Mouse (Mus musculus) midbrain, embryonic 11.5 days (tissue): ENCODE measurements at regions not wholly inside any gene's neighbourhood (a gene's known extent, or its start where the extent isn't known, plus 50 kb on each side); places are given as distances from the start of the nearest gene placed in this dataset.
A peak's percentile ranks its signal among the peaks of the same experiment; 100 is the strongest.

Experiments
- ATAC-seq: fragments of 200-750 bp; cut with Nextera tagmentation; 2 replicates; pipeline ENCODE4 v1.8.0; 2017; ENCODE audit warnings: moderate TSS enrichment, moderate library complexity; ENCODE audit not compliant: low FRiP score
- DNase-seq: peaks from one replicate; pipeline ENCODE4 v3.0.0; 2015; ENCODE audit warnings: low spot score; ENCODE audit errors: missing footprints
- H3K27ac ChIP-seq: fragments of 300-500 bp; sonication (generic); 2 replicates; pipeline ENCODE4 v1.5.1; 2014; ENCODE audit warnings: low read depth, low read length
- H3K27me3 ChIP-seq: fragments of 300-500 bp; sonication (generic); 2 replicates; pipeline ENCODE4 v1.6.1; 2014; ENCODE audit warnings: mild to moderate bottlenecking, low read length, moderate library complexity, mixed read lengths; ENCODE audit not compliant: control insufficient read depth, insufficient read depth
- H3K36me3 ChIP-seq: fragments of 300-500 bp; sonication (generic); 2 replicates; pipeline ENCODE4 v1.6.1; 2014; ENCODE audit warnings: mild to moderate bottlenecking, low read length, moderate library complexity, mixed read lengths; ENCODE audit not compliant: control insufficient read depth, insufficient read depth
- H3K4me1 ChIP-seq: fragments of 300-500 bp; sonication (generic); 2 replicates; pipeline ENCODE4 v1.6.1; 2014; ENCODE audit warnings: low read length; ENCODE audit not compliant: control insufficient read depth, insufficient read depth
- H3K4me2 ChIP-seq: fragments of 300-500 bp; sonication (generic); 2 replicates; pipeline ENCODE4 v1.6.1; 2014; ENCODE audit warnings: mild to moderate bottlenecking, moderate library complexity
- H3K4me3 ChIP-seq: fragments of 300-500 bp; sonication (generic); 2 replicates; pipeline ENCODE4 v1.5.1; 2014; ENCODE audit warnings: low read depth, low read length
- H3K9ac ChIP-seq: fragments of 300-500 bp; sonication (generic); 2 replicates; pipeline ENCODE4 v1.6.1; 2014; ENCODE audit warnings: low read length
- H3K9me3 ChIP-seq: fragments of 300-500 bp; sonication (generic); 2 replicates; pipeline ENCODE4 v1.6.1; 2016; ENCODE audit warnings: low read length; ENCODE audit not compliant: control insufficient read depth
- WGBS: fragments of 180-500 bp; shearing (Covaris S2); extraction: QIAGEN DNeasy Blood & Tissue Kit; methylation state at CpG from one replicate; pipeline ENCODE4 v1.1.7; 2014; 5-methylcytosine and 5-hydroxymethylcytosine counted together

DNA sequence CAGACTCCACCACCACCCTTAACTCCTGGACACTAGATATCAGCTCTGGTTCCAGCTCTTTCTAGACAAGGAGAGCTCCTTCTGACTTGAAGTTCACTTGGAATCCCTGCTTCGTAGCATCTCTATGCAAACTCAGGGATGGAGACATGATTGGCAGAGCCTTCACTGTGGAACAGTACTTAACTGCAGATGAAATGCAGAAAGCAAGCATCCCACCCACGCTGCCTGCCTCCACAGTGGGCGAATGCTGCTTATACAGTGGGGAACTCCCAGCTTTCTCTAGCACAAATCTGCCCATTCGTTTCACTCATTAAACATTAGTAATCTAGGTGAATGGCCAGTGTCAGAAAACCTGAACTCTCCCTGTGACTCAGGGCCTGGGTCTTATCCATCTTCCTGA, 92.0 kb upstream of the Coch start:
- Histone ChIP-seq H3K4me3 (no peak overlapping the region), H3K27me3 (no peaks in the 10 kb centered on the region), H3K27ac (no peak overlapping the region), H3K36me3 (no peaks in the 10 kb centered on the region), H3K4me2 (no peak overlapping the region), H3K9ac (no peak overlapping the region), H3K4me1 (no peaks in the 10 kb centered on the region; the same call in 1 of the 2 replicates), H3K9me3 (no peaks in the 10 kb centered on the region)
- no peak for ATAC-seq
- 90% methylated on average over 4 of the region's 4 CpGs for WGBS
- DNase-seq, result no peak

DNA sequence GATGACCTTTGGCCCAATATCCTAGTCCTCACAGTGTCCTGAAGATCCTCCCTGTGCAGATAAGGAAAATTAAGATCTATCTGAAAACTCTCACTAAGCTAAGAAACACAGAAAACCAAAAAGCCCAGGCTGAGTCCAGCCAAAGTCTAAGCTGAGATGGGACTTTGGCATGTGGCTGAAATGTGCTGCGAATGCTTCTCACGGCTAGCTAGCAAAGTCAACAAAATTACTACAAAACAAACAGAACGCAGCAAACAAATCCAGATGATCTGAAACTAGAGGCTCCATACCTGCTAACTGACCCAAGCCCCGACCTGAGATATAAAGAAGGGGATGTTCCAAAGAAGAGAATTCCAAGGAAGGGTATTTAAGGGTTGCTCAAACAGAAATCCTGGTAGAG, 90.4 kb upstream of the Coch start:
- ATAC-seq, result no peak
- H3K9ac ChIP-seq, result no peak overlapping the region
- no peaks in the 10 kb centered on the region for H3K27me3 ChIP-seq
- no peak for DNase-seq
- H3K4me3 ChIP-seq, result no peak overlapping the region
- H3K9me3 ChIP-seq, result no peaks in the 10 kb centered on the region
- no peaks in the 10 kb centered on the region for H3K36me3 ChIP-seq
- H3K4me1 ChIP-seq, result no peaks in the 10 kb centered on the region; the same call in 1 of the 2 replicates
- WGBS, result 84% methylated on average over 4 of the region's 4 CpGs
- H3K27ac ChIP-seq, result no peak overlapping the region
- H3K4me2 ChIP-seq, result no peak overlapping the region

DNA sequence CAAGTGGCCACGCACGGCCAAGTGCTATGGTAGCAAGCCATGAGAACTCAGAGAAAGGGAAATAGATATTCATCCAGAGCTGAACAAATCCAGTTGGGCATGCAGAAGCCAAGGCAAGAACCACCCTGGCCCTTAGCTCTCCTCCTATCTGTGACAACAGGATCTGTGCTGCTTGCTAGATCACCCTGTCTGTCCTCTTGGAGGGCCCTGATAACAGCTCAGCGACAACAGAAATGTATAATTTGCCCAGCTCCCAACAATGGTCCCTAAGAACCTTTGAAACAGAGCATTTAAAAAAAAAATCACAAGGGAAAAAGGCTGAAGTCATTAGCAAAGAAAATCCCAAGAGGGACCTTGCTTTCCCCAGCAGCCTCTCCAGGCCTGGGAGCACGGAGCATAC, 89.4 kb upstream of the Coch start:
- Histone ChIP-seq H3K9ac (no peak overlapping the region), H3K27ac (no peak overlapping the region), H3K36me3 (no peaks in the 10 kb centered on the region), H3K4me3 (no peak overlapping the region), H3K4me2 (no peak overlapping the region), H3K27me3 (no peaks in the 10 kb centered on the region), H3K4me1 (no peaks in the 10 kb centered on the region; the same call in 1 of the 2 replicates), H3K9me3 (no peaks in the 10 kb centered on the region)
- ATAC-seq (no peak), DNase-seq (no peak)
- WGBS, result 89% methylated on average over 4 of the region's 4 CpGs

DNA sequence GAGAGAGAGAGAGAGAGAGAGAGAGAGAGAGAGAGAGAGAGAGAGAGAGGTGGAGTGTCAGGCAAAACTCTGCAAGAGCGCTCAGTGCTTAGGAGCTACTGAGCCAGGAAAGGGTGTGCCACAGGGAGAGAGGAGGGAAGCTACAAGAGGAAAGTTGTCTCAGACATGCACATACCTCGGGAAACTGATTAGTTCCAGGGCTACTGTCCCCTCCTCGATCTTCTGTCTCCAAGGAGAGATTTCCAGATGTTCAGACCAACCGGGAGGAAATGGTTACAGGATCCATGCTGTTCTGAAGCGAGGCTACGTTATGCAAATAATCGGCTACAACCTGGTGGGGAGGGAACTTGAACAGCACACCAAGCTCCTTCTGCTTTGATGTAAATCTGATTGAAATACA, 88.6 kb upstream of the Coch start:
- H3K9ac ChIP-seq, result no peak overlapping the region
- 34% methylated on average over 7 of the region's 7 CpGs for WGBS
- H3K27ac ChIP-seq, result no peak overlapping the region
- no peak for ATAC-seq
- DNase-seq, result no peak
- H3K4me1 ChIP-seq, result no peaks in the 10 kb centered on the region; the same call in 1 of the 2 replicates
- no peaks in the 10 kb centered on the region for H3K27me3 ChIP-seq
- no peak overlapping the region for H3K4me2 ChIP-seq
- no peaks in the 10 kb centered on the region for H3K9me3 ChIP-seq
- H3K4me3 ChIP-seq, result no peak overlapping the region
- H3K36me3 ChIP-seq, result no peaks in the 10 kb centered on the region

DNA sequence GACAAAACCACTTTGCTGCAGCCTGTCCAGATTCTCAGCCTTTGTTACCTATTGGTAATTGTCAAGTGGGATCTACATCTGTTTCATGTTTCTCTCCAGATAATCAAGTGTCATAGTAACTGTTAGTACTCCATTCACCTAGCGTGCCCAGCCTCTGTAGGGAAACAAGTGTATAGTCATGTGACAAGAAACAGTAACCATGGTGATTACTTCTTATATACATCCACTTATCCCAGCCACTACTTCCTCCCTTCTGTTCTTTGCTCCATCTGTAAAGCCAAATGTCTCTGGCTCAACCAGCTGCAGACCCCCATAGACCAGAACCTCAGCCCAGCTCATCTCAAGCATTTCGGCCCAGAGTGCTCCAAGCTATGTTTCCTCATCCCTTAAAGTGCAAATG, 83.1 kb upstream of the Coch start:
- ATAC-seq, result no peak
- no peak for DNase-seq

DNA sequence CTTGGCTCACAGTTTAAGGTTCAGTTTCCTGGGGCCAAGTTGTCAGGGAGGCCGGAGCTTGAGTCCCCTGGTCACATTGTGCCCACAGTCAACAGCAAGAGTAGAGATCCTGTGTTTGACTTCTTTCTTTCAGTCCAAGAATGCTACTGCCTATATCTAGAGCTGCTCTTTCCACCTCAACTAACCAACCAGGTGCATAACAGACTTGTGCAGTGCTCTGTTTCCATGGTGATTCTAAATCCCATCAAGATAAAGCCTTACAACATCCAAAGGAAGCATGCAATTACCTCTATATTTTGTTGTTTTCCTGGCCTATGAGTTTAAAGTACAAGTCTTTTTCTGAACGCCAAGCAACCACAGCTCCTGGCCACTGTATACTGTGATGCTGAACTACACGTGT, 76.4 kb upstream of the Coch start:
- Histone ChIP-seq H3K9ac (no peak overlapping the region), H3K27me3 (no peaks in the 10 kb centered on the region), H3K4me2 (no peak overlapping the region), H3K9me3 (no peaks in the 10 kb centered on the region), H3K36me3 (no peaks in the 10 kb centered on the region), H3K4me1 (no peaks in the 10 kb centered on the region), H3K27ac (no peak overlapping the region), H3K4me3 (no peak overlapping the region)
- WGBS, result 84% methylated on average over 3 of the region's 3 CpGs
- ATAC-seq (no peak), DNase-seq (no peak)

More for the DNA sequence above, 83.1 kb upstream of the Coch start:
- WGBS, result 88% methylated on average over 2 of the region's 2 CpGs
- Histone ChIP-seq H3K27me3 (no peaks in the 10 kb centered on the region), H3K4me1 (no peaks in the 10 kb centered on the region; the same call in 1 of the 2 replicates), H3K27ac (no peak overlapping the region), H3K36me3 (no peaks in the 10 kb centered on the region), H3K9ac (no peak overlapping the region), H3K4me2 (no peak overlapping the region), H3K4me3 (no peak overlapping the region), H3K9me3 (no peaks in the 10 kb centered on the region)

DNA sequence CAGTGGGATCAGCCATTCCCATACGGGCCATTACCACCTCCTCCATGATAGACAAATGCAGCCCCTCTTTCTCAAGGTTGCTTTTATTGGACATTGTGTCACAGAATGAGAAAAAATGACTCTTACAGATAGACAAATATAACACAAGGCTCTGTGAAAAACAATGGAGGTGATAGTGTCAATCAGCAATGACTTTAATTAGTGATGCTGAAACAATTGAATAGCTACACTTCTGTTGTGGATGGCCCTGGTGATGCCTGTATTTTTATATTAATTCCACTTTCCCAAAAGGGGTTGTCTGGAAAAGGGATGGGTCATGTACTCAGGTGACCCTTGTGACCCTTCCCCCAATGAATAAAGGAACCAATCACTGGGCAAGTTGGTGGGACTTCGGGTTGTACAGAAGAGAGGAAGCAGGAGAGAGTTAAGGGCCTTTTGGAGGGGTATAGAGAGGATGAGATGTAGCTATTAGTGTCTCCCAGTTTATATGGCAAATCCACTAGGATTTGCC, 71.5 kb upstream of the Coch start:
- Histone ChIP-seq H3K27me3 (no peaks in the 10 kb centered on the region), H3K4me1 (no peaks in the 10 kb centered on the region), H3K36me3 (no peaks in the 10 kb centered on the region), H3K4me2 (no peak overlapping the region), H3K9ac (no peak overlapping the region), H3K4me3 (no peak overlapping the region), H3K9me3 (no peaks in the 10 kb centered on the region), H3K27ac (no peak overlapping the region)
- 78% methylated on average over 2 of the region's 2 CpGs for WGBS
- DNase-seq (no peak), ATAC-seq (no peak)

DNA sequence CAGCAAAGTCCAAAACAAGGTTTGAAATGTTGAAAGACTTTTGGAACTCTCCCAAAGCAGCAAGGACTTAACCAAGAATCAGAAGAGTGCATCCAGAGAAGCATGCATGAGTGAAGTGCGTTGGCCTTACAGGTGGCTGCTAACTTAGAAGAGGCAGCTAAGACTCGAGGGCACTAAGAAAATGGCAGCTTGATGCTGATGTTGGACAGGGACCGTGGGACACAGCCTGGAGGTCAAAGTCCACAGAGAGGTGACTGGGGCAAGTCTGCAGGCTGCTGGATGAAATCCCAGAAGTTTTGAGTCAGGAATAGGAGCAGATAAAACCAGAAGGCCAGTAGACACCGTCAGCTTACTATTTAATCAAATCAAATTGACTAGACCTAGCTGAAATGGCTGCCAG, 69.3 kb upstream of the Coch start:
- Histone ChIP-seq H3K27ac (no peak overlapping the region), H3K9ac (no peak overlapping the region), H3K4me3 (no peak overlapping the region), H3K36me3 (no peaks in the 10 kb centered on the region), H3K4me1 (no peaks in the 10 kb centered on the region), H3K4me2 (no peak overlapping the region), H3K27me3 (no peaks in the 10 kb centered on the region), H3K9me3 (no peaks in the 10 kb centered on the region)
- WGBS, result 89% methylated on average over 4 of the region's 4 CpGs
- no peak for ATAC-seq
- no peak for DNase-seq

DNA sequence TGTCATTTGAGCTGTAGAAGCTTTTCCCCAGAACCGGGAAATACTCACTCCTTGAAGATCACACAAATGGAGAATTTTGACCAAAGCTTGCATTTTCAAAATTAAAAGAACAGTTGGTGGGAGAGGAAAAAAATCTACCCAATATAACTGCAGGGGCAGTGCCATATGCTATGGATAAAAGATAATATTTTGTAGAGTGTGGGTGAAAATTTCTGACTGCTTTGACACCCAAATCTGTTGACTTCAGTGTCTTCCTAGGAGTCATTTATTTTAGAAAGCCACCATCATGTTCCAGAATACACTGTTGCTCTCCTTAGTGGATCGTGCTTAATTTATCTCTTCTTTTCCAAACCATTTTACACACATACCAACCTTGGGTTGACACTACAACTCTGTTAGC, 65.3 kb upstream of the Coch start:
- Histone ChIP-seq H3K4me1 (no peaks in the 10 kb centered on the region), H3K9ac (no peak overlapping the region), H3K27me3 (no peaks in the 10 kb centered on the region), H3K4me3 (no peak overlapping the region), H3K4me2 (no peak overlapping the region), H3K27ac (no peak overlapping the region), H3K36me3 (no peaks in the 10 kb centered on the region), H3K9me3 (no peaks in the 10 kb centered on the region)
- WGBS, result 82% methylated on average over 2 of the region's 2 CpGs
- DNase-seq (no peak), ATAC-seq (no peak)

DNA sequence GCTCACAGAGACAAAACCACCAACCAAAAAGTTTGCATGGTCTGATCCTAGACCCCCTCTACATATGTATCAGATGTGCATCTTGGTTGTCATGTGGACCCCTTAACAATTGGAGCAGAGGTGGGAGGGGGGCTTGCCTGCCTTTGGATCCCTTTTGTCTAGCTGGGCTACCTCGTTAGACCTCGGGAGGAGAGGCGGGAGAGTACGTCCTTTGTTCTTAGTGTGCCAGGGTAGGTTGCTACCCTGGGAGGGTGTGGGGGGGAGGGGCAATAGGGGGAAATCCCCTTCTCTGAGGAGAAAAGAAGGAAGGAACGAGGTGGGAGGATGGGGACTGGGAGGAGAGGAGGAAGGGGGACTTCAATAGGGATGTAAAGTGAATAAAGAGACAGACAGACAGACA, 58.5 kb upstream of the Coch start:
- 9% methylated on average over 5 of the region's 5 CpGs for WGBS
- H3K9me3 ChIP-seq, result no peaks in the 10 kb centered on the region
- no peaks in the 10 kb centered on the region for H3K36me3 ChIP-seq
- H3K4me3 ChIP-seq, result no peak overlapping the region
- no peak overlapping the region for H3K4me2 ChIP-seq
- no peak overlapping the region for H3K27ac ChIP-seq
- DNase-seq (no peak), ATAC-seq (peak; percentile 40; the same call in 1 of the 2 replicates)
- no peak overlapping the region for H3K9ac ChIP-seq
- no peaks in the 10 kb centered on the region for H3K4me1 ChIP-seq
- H3K27me3 ChIP-seq, result no peaks in the 10 kb centered on the region
